Mouse (Mus musculus): ENCODE data around the gene Col6a3.

The Col6a3 gene

GRCm38 (mm10) chr1:90797276-90797891 lies 46.4 kb downstream of the Col6a3 start:
- DNase-seq (ENCODE audit: low spot score), result no peak

- DNase-seq (ENCODE audit: low spot score), result no peak
These were observed 50.4 kb downstream of the Col6a3 start for GRCm38 (mm10) chr1:90793368-90793767.

GRCm38 (mm10) chr1:90790925-90791324 lies 52.8 kb downstream of the Col6a3 start:
- no peak for DNase-seq (ENCODE audit: low spot score)

- no peak for DNase-seq (ENCODE audit: low spot score)
These were observed 54.3 kb downstream of the Col6a3 start for GRCm38 (mm10) chr1:90789506-90789905.

- no peak for DNase-seq (ENCODE audit: low spot score)
These were observed 63.3 kb downstream of the Col6a3 start for GRCm38 (mm10) chr1:90780446-90780845.

GRCm38 (mm10) chr1:90779072-90779471 lies 64.7 kb downstream of the Col6a3 start:
- no peak for DNase-seq (ENCODE audit: low spot score)

GRCm38 (mm10) chr1:90775477-90776241 lies 68.1 kb downstream of the Col6a3 start:
- DNase-seq (ENCODE audit: low spot score), result peak; percentile 67

- no peak for DNase-seq (ENCODE audit: low spot score)
These were observed 72.6 kb downstream of the Col6a3 start for GRCm38 (mm10) chr1:90771172-90771571.

GRCm38 (mm10) chr1:90770027-90770426 lies 73.7 kb downstream of the Col6a3 start:
- no peak for DNase-seq (ENCODE audit: low spot score)

GRCm38 (mm10) chr1:90769301-90769700 lies 74.5 kb downstream of the Col6a3 start:
- DNase-seq (ENCODE audit: low spot score), result peak; percentile 45

GRCm38 (mm10) chr1:90758091-90758673 lies 85.6 kb downstream of the Col6a3 start:
- DNase-seq (ENCODE audit: low spot score), result no peak

GRCm38 (mm10) chr1:90753869-90754563 lies 89.8 kb downstream of the Col6a3 start:
- no peak for DNase-seq (ENCODE audit: low spot score)

- DNase-seq (ENCODE audit: low spot score), result no peak
These were observed 92.5 kb downstream of the Col6a3 start for GRCm38 (mm10) chr1:90751221-90751620.

- DNase-seq (ENCODE audit: low spot score), result peak; percentile 28
These were observed 93.6 kb downstream of the Col6a3 start for GRCm38 (mm10) chr1:90750169-90750568.

GRCm38 (mm10) chr1:90748544-90748943 lies 95.2 kb downstream of the Col6a3 start:
- DNase-seq (ENCODE audit: low spot score), result no peak

- DNase-seq (ENCODE audit: low spot score), result peak; percentile 83
These were observed 99.8 kb downstream of the Col6a3 start for GRCm38 (mm10) chr1:90743941-90744386.

GRCm38 (mm10) chr1:90743445-90743844 lies 100.3 kb downstream of the Col6a3 start:
- no peak for DNase-seq (ENCODE audit: low spot score)

- no peak for DNase-seq (ENCODE audit: low spot score)
These were observed 101.1 kb downstream of the Col6a3 start for GRCm38 (mm10) chr1:90742641-90743040.

GRCm38 (mm10) chr1:90740216-90741170 lies 103.3 kb downstream of the Col6a3 start:
- DNase-seq (ENCODE audit: low spot score), result no peak

- no peak for DNase-seq (ENCODE audit: low spot score)
These were observed 104.9 kb downstream of the Col6a3 start for GRCm38 (mm10) chr1:90738913-90739312.

- DNase-seq (ENCODE audit: low spot score), result no peak
These were observed 114.3 kb downstream of the Col6a3 start for GRCm38 (mm10) chr1:90729466-90729865.
